In the genomic region with DNA sequence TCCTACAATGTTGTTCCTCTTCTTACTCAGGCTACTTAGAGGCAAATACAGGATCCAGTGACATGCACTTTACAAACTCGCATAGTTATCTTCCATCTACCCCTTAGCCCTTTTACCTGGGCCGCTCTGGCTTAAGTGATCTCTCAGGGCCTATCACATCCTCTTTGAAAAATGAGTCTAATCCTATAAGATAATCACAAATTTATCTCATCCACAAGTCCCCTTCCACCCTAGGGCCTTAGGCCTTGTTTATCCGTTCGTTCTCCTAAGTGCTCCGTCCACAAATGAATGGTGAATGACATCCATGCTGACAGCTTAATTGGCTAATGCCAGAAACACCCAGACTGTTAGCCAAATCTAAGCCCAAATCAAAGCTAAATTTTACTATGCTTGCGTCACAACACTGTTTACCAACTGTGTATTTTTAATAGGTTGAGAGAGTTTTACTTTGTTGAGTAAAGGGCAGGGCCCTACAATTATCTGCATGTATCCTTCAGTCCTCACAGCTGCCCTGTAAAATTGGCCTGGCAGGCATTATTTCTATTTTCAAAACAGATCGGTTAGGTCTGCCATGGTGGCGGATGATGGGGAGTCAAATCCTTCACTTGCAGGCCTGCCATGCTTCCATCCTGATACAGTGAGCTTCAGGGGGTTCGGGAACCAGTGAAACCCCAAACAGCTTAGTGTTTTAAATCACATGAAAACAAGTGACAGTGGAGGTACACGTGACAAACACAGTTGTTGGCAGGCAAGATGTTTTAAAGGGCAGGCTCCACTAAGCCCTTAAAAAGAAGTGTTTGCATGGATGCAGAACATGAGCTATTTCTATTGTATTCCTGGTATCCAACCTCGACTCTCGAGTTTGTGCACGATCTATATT, we compare ENCODE assay signal across 8 mouse cellular contexts. TPM values are rescaled to one million over a fixed set of nuclear protein-coding genes. Genes with fewer than 3 reads are reported as not detected.
DNase-seq lines count a peak whose midpoint lies in the region; ATAC-seq and TF ChIP-seq lines count a peak whose summit lies in the region.

No protein-coding gene starts in this region.

- no peaks in the 10 kb centered on the region for H3K9me3 ChIP-seq in heart, embryonic 11.5 days (replicated peaks; ENCODE audit: control insufficient read depth, low read length)
- no peaks in the 10 kb centered on the region for H3K9me3 ChIP-seq in limb, embryonic 13.5 days

- H3K27me3 ChIP-seq in heart, embryonic 11.5 days (ENCODE audit: control insufficient read depth, insufficient read depth, low read length): no peaks in the 10 kb centered on the region
- no peaks in the 10 kb centered on the region for H3K27me3 ChIP-seq in limb, embryonic 13.5 days

- H3K4me1 ChIP-seq in heart, embryonic 11.5 days (ENCODE audit: control insufficient read depth, insufficient read depth, low read length): 0 out of 2 replicates have a peak, but pooled peaks cover 9% of the 10 kb centered on the region
- H3K4me1 ChIP-seq in limb, embryonic 13.5 days: peaks cover 28% of the 10 kb centered on the region

- ATAC-seq in frontal cortex, adult (ENCODE audit: low TSS enrichment): 0 out of 2 replicates have a peak, but pooled peaks have one; percentile 11
- no peak for ATAC-seq in heart, embryonic 11.5 days (replicated peaks; ENCODE audit: insufficient number of reproducible peaks, low FRiP score, low TSS enrichment)
- ATAC-seq in limb, embryonic 13.5 days (ENCODE audit: low FRiP score, low read depth): no peak
- ATAC-seq in inflammation-experienced regulatory T-cells, adult 6 months: no peak

- no peaks in the 10 kb centered on the region for H3K36me3 ChIP-seq in heart, embryonic 11.5 days (ENCODE audit: control insufficient read depth, insufficient read depth, low read length)
- no peaks in the 10 kb centered on the region for H3K36me3 ChIP-seq in limb, embryonic 13.5 days

- TF ChIP-seq CTCF in brain, embryonic 14.5 days (IDR thresholded peaks at IDR 0.05; ENCODE audit: borderline replicate concordance, extremely low read depth, insufficient read depth, insufficient read length): no peak

- DNase-seq in frontal cortex, postnatal 14 days (ENCODE audit: low spot score in 2 of 2): no peak
- DNase-seq in brain, embryonic 14.5 days (ENCODE audit: low read depth): peak; percentile 33
- DNase-seq in layer of hippocampus, postnatal 25 days (ENCODE audit: extremely low spot score in 1 of 2, low spot score in 1 of 2): no peak
- DNase-seq in spleen, postnatal 36 days (ENCODE audit: low spot score in 2 of 2): no peak

- H3K27ac ChIP-seq in heart, embryonic 11.5 days (ENCODE audit: low read depth, low read length): no peak overlapping the region
- H3K27ac ChIP-seq in limb, embryonic 13.5 days: no peak overlapping the region

- no peak overlapping the region for H3K9ac ChIP-seq in heart, embryonic 11.5 days (ENCODE audit: low read depth, low read length)
- H3K9ac ChIP-seq in limb, embryonic 13.5 days: no peak overlapping the region

- TF ChIP-seq POLR2A in brain, embryonic 14.5 days (IDR thresholded peaks at IDR 0.05; ENCODE audit: borderline replicate concordance, extremely low read depth, insufficient read depth, insufficient read length, poor library complexity, severe bottlenecking): no peak

- no peak overlapping the region for H3K4me3 ChIP-seq in heart, embryonic 11.5 days (ENCODE audit: low read depth, low read length)
- no peak overlapping the region for H3K4me3 ChIP-seq in limb, embryonic 13.5 days

- peak overlapping the region; percentile 70 for H3K4me2 ChIP-seq in heart, embryonic 11.5 days
- H3K4me2 ChIP-seq in limb, embryonic 13.5 days (replicated peaks): peak overlapping the region; percentile 86

- 58% methylated on average over 13 of the region's 13 CpGs for WGBS in heart, embryonic 11.5 days (ENCODE audit: insufficient replicate concordance)
- 58% methylated on average over 13 of the region's 13 CpGs for WGBS in limb, embryonic 13.5 days

RNA-seq across cellular contexts. Expression of gene Chpt1, which starts 1.7 kb away (rescaled TPM):
- polyA plus RNA-seq in brain, embryonic 14.5 days (2012; rRNA removed): 5.1 and 6.0 TPM in 2 replicates
- 29.9 and 34.3 TPM in 2 replicates for polyA plus RNA-seq in heart, embryonic 11.5 days (2014; fragmentation: Nextera tagmentation; extraction: Ambion mirVana)
- polyA plus RNA-seq in limb, embryonic 13.5 days (2015; fragmentation: Nextera tagmentation; extraction: Ambion mirVana): 21.0 and 24.5 TPM in 2 replicates
- polyA plus RNA-seq in inflammation-experienced regulatory T-cells, adult 6 months (2017; shearing (Covaris generic)): 1 to 10 TPM; 2.6 to 5.2 (median 3.5) TPM
- total RNA-seq in layer of hippocampus, postnatal 25 days (2021): 10 to 100 TPM; 40.0 to 40.5 TPM

RNA-seq across cellular contexts. Expression of gene Sycp3, which starts 42.8 kb away (rescaled TPM):
- polyA plus RNA-seq in brain, embryonic 14.5 days (2012; rRNA removed): 0.23 TPM in 1 of 2 replicates, not detected in the other
- 0.29 and 0.44 TPM in 2 replicates for polyA plus RNA-seq in heart, embryonic 11.5 days (2014; fragmentation: Nextera tagmentation; extraction: Ambion mirVana)
- 0.32 TPM in 1 of 2 replicates, not detected in the other for polyA plus RNA-seq in limb, embryonic 13.5 days (2015; fragmentation: Nextera tagmentation; extraction: Ambion mirVana)
- polyA plus RNA-seq in inflammation-experienced regulatory T-cells, adult 6 months (2017; shearing (Covaris generic)): not detected
- 1 to 10 TPM in 1 of 2 experiments, under 1 TPM in 1; 0.66 to 1.1 TPM for total RNA-seq in layer of hippocampus, postnatal 25 days (2021)
